Mouse (Mus musculus) MEL (cell line): ENCODE results near the gene Zeb2.

Source experiments
- CTCF ChIP-seq, 3 experiments: IDR thresholded peaks in 2 of 3; conservative IDR thresholded peaks in 1 of 3; 2 replicates each; pipeline ENCODE4 v1.5.1; 2011 to 2012; ENCODE audit warnings: low read length in 3 of 3, low read depth in 2 of 3, mild to moderate bottlenecking in 2 of 3, improper control_type of control experiment in 1 of 3, inconsistent platforms in 1 of 3, mixed read lengths in 1 of 3, moderate library complexity in 1 of 3; ENCODE audit not compliant: control insufficient read depth in 1 of 3, insufficient read depth in 1 of 3, poor library complexity in 1 of 3, severe bottlenecking in 1 of 3
- ETS1 ChIP-seq: IDR thresholded peaks from 2 replicates; pipeline ENCODE4 v1.6.1; 2012; ENCODE audit warnings: low read depth, mild to moderate bottlenecking, inconsistent platforms, low read length, improper control_type of control experiment, moderate library complexity
- GABPA ChIP-seq: IDR thresholded peaks from 2 replicates; pipeline ENCODE4 v1.6.1; 2012; ENCODE audit warnings: low read depth, mild to moderate bottlenecking, inconsistent platforms, low read length, improper control_type of control experiment, moderate library complexity
- HCFC1 ChIP-seq: IDR thresholded peaks from 2 replicates; pipeline ENCODE4 v1.6.1; 2012; ENCODE audit warnings: low read depth, mild to moderate bottlenecking, inconsistent platforms, low read length, improper control_type of control experiment, moderate library complexity
- MAX ChIP-seq: IDR thresholded peaks from 2 replicates; pipeline ENCODE4 v1.6.1; 2011; ENCODE audit warnings: low read length, improper control_type of control experiment
- MYC ChIP-seq: IDR thresholded peaks from 2 replicates; pipeline ENCODE4 v1.6.1; 2011; ENCODE audit warnings: low read depth, mild to moderate bottlenecking, low read length, improper control_type of control experiment, moderate library complexity
- POLR2A ChIP-seq, 2 experiments: IDR thresholded peaks; 2 replicates each; pipeline ENCODE4 v1.6.1; 2011 to 2012; ENCODE audit warnings: low read length in 2 of 2, mild to moderate bottlenecking in 2 of 2, control low read depth in 1 of 2, improper control_type of control experiment in 1 of 2, low read depth in 1 of 2, moderate library complexity in 1 of 2; ENCODE audit not compliant: control insufficient read depth in 1 of 2, insufficient read depth in 1 of 2, poor library complexity in 1 of 2
- POLR2AphosphoS2 ChIP-seq: IDR thresholded peaks from 2 replicates; pipeline ENCODE4 v1.6.1; 2011; ENCODE audit warnings: low read length, improper control_type of control experiment
- RCOR1 ChIP-seq: IDR thresholded peaks from 2 replicates; pipeline ENCODE4 v1.6.1; 2012; ENCODE audit warnings: low read depth, mild to moderate bottlenecking, inconsistent platforms, low read length, improper control_type of control experiment

DNA sequence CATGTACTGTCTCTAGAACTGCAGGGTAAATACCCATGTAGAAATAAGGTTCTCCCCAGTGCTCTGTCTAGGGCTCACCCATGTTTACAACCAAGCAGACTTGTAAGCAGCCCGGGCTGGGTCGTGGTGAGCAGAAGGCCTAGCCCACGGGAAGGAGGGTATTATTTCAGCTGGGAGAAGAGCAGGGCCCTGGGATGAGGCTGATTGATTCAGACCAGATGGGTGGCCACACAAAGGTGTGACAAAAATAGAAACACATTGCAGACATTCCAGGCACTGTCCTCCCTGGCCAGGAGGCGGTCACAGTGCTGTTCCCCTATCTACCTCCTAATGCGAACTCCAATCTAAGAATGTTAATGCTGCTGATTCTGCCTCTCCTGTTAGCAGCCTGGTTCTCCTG is 50.1 kb downstream of the Zeb2 start:
- TF ChIP-seq HCFC1, result no peak
- no peak for TF ChIP-seq CTCF (IDR thresholded peaks at IDR 0.05 in 2 of 3, conservative IDR thresholded peaks at IDR 0.05 in 1 of 3; ENCODE audit: control insufficient read depth in 1 of 3, insufficient read depth in 1 of 3, low read depth in 2 of 3, low read length in 3 of 3, poor library complexity in 1 of 3, severe bottlenecking in 1 of 3)
- no peak for TF ChIP-seq POLR2A (IDR thresholded peaks at IDR 0.05; ENCODE audit: control insufficient read depth in 1 of 2, insufficient read depth in 1 of 2, low read depth in 1 of 2, low read length in 2 of 2, poor library complexity in 1 of 2)
- no peak for TF ChIP-seq MYC
- no peak for TF ChIP-seq MAX
- no peak for TF ChIP-seq RCOR1
- no peak for TF ChIP-seq POLR2AphosphoS2
- TF ChIP-seq ETS1, result no peak
- no peak for TF ChIP-seq GABPA
